Mouse (Mus musculus) ES-E14 (cell line): ENCODE data around the gene E4f1. TPM values are rescaled to one million over a fixed set of nuclear protein-coding genes. Genes with fewer than 3 reads are reported as not detected.

Experiments used
- DNase-seq: peaks from one replicate; pipeline ENCODE4 v3.0.0-alpha.2; 2013; ENCODE audit warnings: low read depth, low spot score
- H3K27ac ChIP-seq: 2 replicates; pipeline ENCODE4 v1.5.1; 2012; ENCODE audit warnings: low read depth, mild to moderate bottlenecking, low read length, moderate library complexity, mixed read lengths; ENCODE audit not compliant: poor library complexity, insufficient read depth, severe bottlenecking
- H3K36me3 ChIP-seq: 2 replicates; pipeline ENCODE4 v1.6.1; 2012; ENCODE audit warnings: mild to moderate bottlenecking, low read length, moderate library complexity, mixed read lengths; ENCODE audit not compliant: control insufficient read depth, poor library complexity, insufficient read depth, severe bottlenecking
- H3K4me1 ChIP-seq, 2 experiments: fragments of 150-350 bp in 1 of 2; sonication (generic) in 1 of 2; 2 replicates each; pipeline ENCODE4 v1.6.1; 2012; ENCODE audit warnings: low read length in 2 of 2, mild to moderate bottlenecking in 1 of 2, mixed read lengths in 1 of 2; ENCODE audit not compliant: control insufficient read depth in 2 of 2, insufficient read depth in 2 of 2, poor library complexity in 1 of 2
- H3K4me3 ChIP-seq, 2 experiments: fragments of 150-350 bp in 1 of 2; sonication (generic) in 1 of 2; 2 replicates each; pipeline ENCODE4 v1.5.1; 2012; ENCODE audit warnings: low read length in 2 of 2, low read depth in 1 of 2, mild to moderate bottlenecking in 1 of 2, mixed read lengths in 1 of 2; ENCODE audit not compliant: insufficient read depth in 1 of 2, poor library complexity in 1 of 2, severe bottlenecking in 1 of 2
- H3K9ac ChIP-seq: 2 replicates; pipeline ENCODE4 v1.6.1; 2012; ENCODE audit warnings: low read depth, mild to moderate bottlenecking, low read length, mixed read lengths; ENCODE audit not compliant: poor library complexity, insufficient read depth, severe bottlenecking
- H3K9me3 ChIP-seq: fragments of 150-350 bp; sonication (generic); 2 replicates; pipeline ENCODE4 v1.6.1; 2012; ENCODE audit warnings: low read depth, mild to moderate bottlenecking, low read length; ENCODE audit not compliant: control insufficient read depth, insufficient read depth
- CHD2 ChIP-seq: IDR thresholded peaks from 2 replicates; pipeline ENCODE4 v1.6.1; 2014; ENCODE audit warnings: mild to moderate bottlenecking, low read depth, low read length, inconsistent platforms
- HCFC1 ChIP-seq: IDR thresholded peaks from 2 replicates; pipeline ENCODE4 v1.6.1; 2012; ENCODE audit warnings: low read length, inconsistent platforms, borderline replicate concordance; ENCODE audit not compliant: insufficient read depth
- MAFK ChIP-seq: IDR thresholded peaks from 2 replicates; pipeline ENCODE4 v1.6.1; 2014; ENCODE audit warnings: mild to moderate bottlenecking, low read depth, low read length, inconsistent platforms; ENCODE audit not compliant: insufficient read depth
- ZC3H11A ChIP-seq: IDR thresholded peaks from 2 replicates; pipeline ENCODE4 v1.6.1; 2012; ENCODE audit warnings: low read depth, mild to moderate bottlenecking, inconsistent platforms, low read length, borderline replicate concordance
- ZNF384 ChIP-seq: IDR thresholded peaks from 2 replicates; pipeline ENCODE4 v1.6.1; 2012; ENCODE audit warnings: low read depth, low read length, inconsistent platforms
- in situ Hi-C, 2 experiments: fragments of 600-800 bp; cut with MboI; formaldehyde crosslinking; loops; one replicate each; pipeline ENCODE4 v1.15.1; 2025; ENCODE audit warnings: low sequenced_read_pairs in 2 of 2, inconsistent platforms in 1 of 2; ENCODE audit not compliant: unreplicated experiment in 2 of 2
- total RNA-seq: library from RNA; depleted of rRNA; stranded (reverse); fragments of 300-350 nt; gene quantifications from 2 replicates; pipeline ENCODE4 v1.2.3, GENCODE M21; 2012

The E4f1 gene
- total RNA-seq, 1 experiment, result 23.4 TPM

DNA sequence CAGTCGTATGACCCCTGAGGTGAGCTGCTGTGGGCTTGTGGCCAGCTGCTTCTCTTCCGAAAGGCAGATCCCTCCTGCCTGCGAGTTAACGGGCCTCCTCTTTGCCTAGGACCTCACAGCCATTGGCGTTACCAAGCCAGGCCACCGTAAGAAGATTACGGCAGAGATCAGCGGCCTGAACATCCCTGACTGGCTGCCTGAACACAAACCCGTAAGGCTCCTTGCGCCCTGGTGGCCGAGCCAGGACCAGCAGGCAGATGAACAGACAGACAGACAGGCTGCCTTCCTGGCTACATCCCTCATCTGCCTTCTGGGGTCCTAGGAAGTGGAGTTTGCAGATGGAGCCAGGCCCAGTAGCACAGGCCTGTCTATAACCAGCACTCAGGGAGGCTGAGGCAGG, 32.1 kb upstream of the E4f1 start:
- Histone ChIP-seq H3K36me3 (no peaks in the 10 kb centered on the region), H3K4me3 (no peak overlapping the region), H3K27ac (no peak overlapping the region), H3K9ac (no peak overlapping the region), H3K4me1 (peaks cover 0 to 6% of the 10 kb centered on the region in 2 experiments; a peak in 2 of 4 replicates), H3K9me3 (no peaks in the 10 kb centered on the region)
- in situ Hi-C loops, result no loop called here
- no peak for TF ChIP-seq ZC3H11A
- no peak for TF ChIP-seq ZNF384
- no peak for TF ChIP-seq CHD2
- DNase-seq, result no peak

DNA sequence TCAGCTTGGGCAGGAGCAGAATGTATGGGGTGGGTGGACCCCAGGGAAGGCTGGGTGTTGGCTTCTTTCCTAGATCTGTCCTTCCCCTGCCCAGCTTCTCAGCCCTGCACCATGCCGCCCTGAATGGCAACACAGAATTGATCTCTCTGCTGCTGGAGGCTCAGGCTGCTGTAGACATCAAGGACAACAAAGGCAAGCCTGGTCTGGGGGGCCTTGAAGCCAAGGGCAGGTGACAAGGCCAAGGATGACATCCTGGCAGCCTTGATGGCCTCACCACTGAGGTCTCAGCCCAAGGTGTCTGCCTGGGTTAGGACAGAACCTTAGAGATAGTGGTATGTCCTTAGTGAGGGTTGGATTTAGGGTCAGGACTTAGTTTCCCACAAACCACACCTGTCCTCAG, 25.9 kb upstream of the E4f1 start:
- no peak for DNase-seq
- Histone ChIP-seq H3K4me3 (no peak overlapping the region), H3K4me1 (0 out of 4 replicates have a peak, but pooled peaks cover 0 to 2% of the 10 kb centered on the region in 2 experiments), H3K36me3 (no peaks in the 10 kb centered on the region), H3K9ac (no peak overlapping the region), H3K27ac (no peak overlapping the region), H3K9me3 (no peaks in the 10 kb centered on the region)
- in situ Hi-C loops, result no loop called here
- TF ChIP-seq ZC3H11A (no peak), MAFK (no peak), ZNF384 (no peak), CHD2 (no peak), HCFC1 (no peak)

DNA sequence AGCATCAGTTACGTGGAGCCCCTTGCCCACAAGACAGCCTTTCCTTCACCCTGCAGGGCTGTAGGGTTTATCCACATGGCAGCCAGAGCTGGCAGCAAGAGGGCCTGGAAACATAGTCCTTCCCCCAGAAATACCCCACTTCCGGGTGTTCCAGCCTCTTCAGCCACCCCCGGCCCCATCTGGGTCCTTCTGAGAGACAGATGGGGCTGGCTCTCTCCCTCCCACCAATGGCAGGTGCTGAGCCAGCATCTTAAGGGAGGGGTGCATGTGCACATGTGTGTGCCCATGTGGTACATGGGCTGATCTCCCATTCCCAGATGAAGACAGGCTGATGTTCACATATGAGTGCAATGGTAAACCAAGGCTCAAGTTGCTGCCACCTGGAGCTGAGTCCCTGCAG, 25.3 kb upstream of the E4f1 start:
- Histone ChIP-seq H3K36me3 (no peaks in the 10 kb centered on the region), H3K4me1 (0 out of 4 replicates have a peak, but pooled peaks cover 0 to 2% of the 10 kb centered on the region in 2 experiments), H3K9ac (no peak overlapping the region), H3K4me3 (no peak overlapping the region), H3K27ac (no peak overlapping the region), H3K9me3 (no peaks in the 10 kb centered on the region)
- in situ Hi-C loops, result no loop called here
- no peak for DNase-seq
- no peak for TF ChIP-seq MAFK
- no peak for TF ChIP-seq ZNF384
- TF ChIP-seq HCFC1, result no peak
- no peak for TF ChIP-seq ZC3H11A
- no peak for TF ChIP-seq CHD2

DNA sequence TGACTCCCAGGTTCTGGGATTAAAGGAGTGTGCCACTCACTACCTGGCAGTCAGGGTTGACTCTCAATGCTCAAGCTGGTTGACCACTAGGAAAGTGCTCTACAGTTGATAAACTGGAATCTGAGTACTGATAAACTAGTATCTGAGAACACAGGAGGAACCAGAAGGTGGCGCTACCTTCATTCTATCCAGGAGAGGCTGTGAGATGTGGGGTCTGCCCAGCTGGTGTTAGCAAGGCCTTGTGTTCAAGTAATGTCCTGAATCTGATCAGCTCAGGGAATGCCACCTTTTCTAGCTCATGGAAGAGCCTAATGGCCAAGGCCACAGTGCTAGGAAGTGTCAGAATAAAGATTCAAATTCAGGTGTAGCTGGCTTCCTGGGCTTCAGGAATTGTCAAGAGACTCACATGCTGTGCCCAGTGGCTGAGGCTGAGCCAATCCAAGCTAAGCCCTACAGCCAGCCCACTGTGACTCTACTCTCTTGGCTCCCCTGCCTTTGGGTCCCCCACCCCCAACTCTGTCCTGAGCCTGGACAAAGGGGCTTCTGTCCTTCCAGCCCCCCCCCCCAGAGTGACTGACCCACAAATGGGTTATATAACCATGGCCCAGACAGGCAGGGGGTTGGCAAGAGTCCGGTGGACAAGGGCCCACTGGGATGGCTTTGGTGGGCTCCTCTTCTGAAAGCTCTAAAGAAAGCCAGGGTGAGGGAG, 24.7 kb upstream of the E4f1 start:
- Histone ChIP-seq H3K9ac (no peak overlapping the region), H3K36me3 (no peaks in the 10 kb centered on the region), H3K4me1 (0 out of 4 replicates have a peak, but pooled peaks cover 0 to 2% of the 10 kb centered on the region in 2 experiments), H3K27ac (no peak overlapping the region), H3K4me3 (no peak overlapping the region), H3K9me3 (no peaks in the 10 kb centered on the region)
- in situ Hi-C loops, result no loop called here
- TF ChIP-seq ZC3H11A (peak; percentile 42; the same call in 1 of the 2 replicates), ZNF384 (no peak)
- DNase-seq, result peak; percentile 69

DNA sequence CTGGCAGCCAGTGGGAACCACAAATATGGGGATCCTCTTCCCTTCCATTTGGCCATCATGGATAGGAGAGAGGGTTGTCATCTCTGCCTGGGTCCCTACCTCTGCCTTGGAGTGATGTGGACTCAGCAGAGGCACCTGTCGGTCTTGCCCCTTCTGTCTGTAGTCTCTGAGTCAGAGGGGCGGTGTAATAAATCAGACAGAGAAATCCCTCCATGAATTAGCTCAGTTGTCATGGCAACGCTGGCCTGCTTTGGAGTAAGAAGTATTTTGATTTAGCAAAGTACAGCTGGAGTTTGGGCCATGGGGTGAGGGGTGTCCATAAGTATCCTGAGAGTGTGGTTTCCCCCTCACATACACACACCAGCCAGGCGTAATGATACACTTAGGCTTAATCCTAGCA, 20.3 kb upstream of the E4f1 start:
- Histone ChIP-seq H3K9me3 (no peaks in the 10 kb centered on the region), H3K4me1 (peaks cover 3 to 6% of the 10 kb centered on the region in 2 experiments; a peak in 3 of 4 replicates), H3K4me3 (no peak overlapping the region), H3K9ac (no peak overlapping the region), H3K36me3 (no peaks in the 10 kb centered on the region), H3K27ac (no peak overlapping the region)
- DNase-seq, result no peak
- TF ChIP-seq ZC3H11A, result no peak
- no peak for TF ChIP-seq MAFK
- TF ChIP-seq ZNF384, result no peak
- no peak for TF ChIP-seq CHD2
- TF ChIP-seq HCFC1, result no peak
- in situ Hi-C loops, result no loop called here
